Mouse (Mus musculus): ENCODE results near the gene Plekhm2.

Gene Plekhm2

GRCm38 (mm10) chr4:141630021-141630420 lies 34.7 kb downstream of the Plekhm2 start:
- no peak for DNase-seq (ENCODE audit: low spot score)

GRCm38 (mm10) chr4:141628661-141629060 lies 36.0 kb downstream of the Plekhm2 start:
- no peak for DNase-seq (ENCODE audit: low spot score)

DNA sequence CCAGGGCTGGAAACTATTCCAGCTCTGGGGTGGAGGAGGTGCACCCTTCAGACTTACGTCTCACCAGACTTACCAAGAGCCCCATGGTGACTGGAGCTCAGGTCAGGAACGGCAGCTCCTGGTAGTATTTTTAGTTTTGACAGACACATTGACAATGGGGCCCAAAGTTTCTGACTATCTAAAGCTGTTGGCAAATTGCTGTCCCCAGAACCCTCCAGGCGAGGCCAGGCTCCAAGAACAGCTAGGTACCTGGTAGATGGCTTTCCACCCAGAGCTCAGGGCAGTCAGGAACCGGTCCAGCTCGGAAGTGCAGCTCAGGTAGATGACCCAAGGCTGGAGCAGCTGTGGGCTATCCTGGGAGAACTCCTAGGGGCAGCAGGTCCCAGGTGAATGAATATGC lies 37.2 kb downstream of the Plekhm2 start:
- no peak for DNase-seq (ENCODE audit: low spot score)

GRCm38 (mm10) chr4:141625774-141626550 lies 38.7 kb downstream of the Plekhm2 start:
- DNase-seq (ENCODE audit: low spot score): no peak

DNA sequence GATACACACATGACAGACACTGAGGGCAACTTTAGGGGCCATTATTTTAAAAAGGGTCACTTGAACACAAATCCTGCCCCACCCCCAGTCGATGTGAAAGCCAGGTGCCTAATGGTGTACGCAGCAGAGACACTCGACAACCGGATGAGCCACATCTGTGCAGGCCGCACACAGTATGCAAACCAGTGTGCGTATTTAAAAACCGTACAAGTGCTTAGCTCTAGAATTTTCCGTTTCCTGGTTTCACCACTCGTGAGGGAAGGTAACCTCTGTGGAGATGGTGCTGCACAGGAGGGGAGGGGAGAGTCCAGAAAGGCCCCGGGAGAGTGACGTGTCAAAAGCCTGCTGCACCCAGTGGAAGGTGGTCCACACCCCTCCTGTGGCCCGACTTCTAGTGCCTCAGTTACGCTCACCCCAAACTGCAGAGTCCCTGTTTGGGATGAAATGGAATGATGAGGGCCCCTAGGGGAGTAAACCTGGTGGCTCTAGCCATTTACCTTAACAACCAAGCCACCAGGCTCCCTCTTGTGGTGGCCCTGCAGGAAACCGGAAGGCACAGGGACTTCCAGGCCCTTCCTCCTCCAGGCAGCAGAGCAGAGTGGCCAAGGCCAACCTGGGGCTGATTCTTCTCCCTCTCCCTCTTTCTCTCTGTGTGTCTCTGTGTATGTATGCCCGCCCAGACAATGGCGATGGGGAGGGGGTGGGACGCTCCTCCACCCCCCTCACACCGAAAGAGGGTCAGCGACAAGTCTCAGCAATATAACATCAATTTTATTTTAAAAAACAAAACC lies 39.5 kb downstream of the Plekhm2 start:
- DNase-seq (ENCODE audit: low spot score): peak; percentile 50

DNA sequence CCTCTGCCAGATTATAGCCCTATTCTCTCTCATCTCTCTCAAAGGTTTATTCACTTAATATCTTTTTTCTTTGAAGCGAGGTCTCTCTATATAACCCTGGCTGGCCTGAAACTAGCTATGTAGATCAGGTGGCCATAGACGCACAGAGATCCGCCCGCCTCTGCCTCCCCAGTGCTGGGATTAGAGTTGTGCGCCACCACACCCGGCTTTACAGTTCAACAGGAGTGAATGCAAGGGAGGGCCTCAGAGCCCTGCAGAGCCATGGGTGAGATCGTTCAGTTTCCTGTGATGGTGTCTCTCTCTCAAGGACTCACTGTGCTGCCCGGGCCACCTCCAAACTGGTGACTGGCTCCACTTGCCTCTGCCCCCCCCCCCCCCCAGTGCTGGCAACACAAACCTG lies 40.6 kb downstream of the Plekhm2 start:
- DNase-seq (ENCODE audit: low spot score): no peak

- peak; percentile 62 for DNase-seq (ENCODE audit: low spot score)
These were observed 41.0 kb downstream of the Plekhm2 start, which contains the start of gene Slc25a34 for GRCm38 (mm10) chr4:141623666-141624065. TSS of gene Slc25a34 (minus strand) at chr4:141623821.

- DNase-seq (ENCODE audit: low spot score): no peak
These were observed 41.7 kb downstream of the Plekhm2 start for GRCm38 (mm10) chr4:141623037-141623436.

GRCm38 (mm10) chr4:141622580-141622979 lies 42.1 kb downstream of the Plekhm2 start:
- peak; percentile 57 for DNase-seq (ENCODE audit: low spot score)

DNA sequence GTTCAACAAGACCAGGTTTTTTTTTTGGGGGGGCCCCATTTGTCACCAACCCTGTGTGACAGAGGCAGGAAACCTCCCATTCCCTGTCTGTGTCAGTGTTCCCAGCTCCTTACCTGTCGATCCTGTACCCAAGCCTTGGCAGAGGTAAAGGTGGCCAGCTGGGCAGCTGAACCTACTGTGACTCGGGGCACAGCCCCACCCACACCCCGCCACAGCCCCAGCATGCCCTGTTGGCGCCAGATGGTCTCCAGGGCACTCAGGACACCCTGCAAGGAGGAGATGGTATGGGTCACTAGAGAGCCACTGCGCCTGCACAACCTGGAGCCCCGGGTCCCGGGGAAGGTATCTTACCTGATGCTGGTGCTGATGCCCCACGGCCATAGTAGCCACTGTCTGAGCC lies 42.6 kb downstream of the Plekhm2 start:
- DNase-seq (ENCODE audit: low spot score): no peak

- DNase-seq (ENCODE audit: low spot score): no peak
These were observed 43.4 kb downstream of the Plekhm2 start for GRCm38 (mm10) chr4:141621297-141621696.

DNA sequence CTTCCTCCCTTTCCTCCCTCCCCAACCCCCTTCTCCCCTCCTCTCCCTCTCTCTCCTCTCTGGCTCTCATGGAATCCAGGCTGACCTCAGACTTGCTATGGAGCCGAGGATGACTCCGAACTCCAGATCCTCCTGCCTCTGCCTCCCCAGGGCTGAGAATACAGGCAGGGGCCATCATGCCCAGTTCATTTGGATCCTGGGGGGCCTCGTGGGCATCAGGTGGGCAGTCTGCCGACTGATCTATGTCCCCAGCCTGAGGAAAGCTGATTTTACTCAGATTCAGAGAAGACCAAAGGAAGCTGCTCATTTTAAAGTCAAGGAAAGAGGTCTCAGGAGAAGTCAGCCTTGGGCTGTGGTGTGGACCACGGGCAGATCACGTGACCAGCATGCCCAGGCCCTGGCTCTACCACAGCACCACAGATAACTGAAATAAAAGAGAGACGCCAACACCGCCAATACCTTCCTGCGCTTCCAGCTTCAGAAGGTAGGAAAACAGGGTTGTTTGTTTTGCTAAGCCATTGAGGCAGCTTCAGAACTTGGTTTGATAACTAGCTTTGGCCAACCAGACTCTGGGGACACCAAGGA lies 45.3 kb downstream of the Plekhm2 start:
- DNase-seq (ENCODE audit: low spot score): no peak

DNA sequence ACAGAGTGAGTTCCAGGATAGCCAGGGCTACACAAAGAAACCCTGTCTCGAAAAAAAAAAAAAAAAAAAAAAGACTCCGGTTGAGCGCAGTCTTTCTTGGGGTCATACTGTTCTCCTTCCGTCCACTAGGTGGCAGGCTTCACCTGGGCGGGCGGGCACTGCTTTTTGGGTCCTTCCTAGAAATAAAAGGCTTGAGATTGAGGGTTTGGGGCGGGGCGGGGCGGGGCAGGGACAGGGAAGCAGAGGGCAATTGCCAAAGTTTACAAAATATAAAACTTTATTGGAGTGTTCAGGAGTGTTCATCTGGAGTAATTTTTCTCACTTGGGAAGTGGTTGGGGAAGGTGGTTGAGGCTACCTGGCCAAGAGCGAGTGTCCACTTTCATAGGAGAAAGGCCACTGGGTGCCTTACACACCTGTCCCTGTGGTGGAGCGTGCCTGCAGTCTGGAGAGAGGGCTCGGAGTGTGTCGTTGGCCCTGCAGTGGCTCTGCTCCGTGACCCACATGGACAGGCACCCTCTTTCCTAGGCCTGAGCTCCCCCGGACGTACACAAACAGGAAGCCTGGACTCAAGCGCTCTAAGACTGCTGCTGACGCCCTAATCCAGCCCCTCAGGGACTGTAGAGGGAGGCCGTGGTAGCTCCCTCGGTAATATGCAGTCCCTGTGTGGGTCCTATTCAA lies 46.0 kb downstream of the Plekhm2 start, which contains the start of gene Tmem82:
Gene Tmem82, minus strand, starts transcription at position 69 of the 679 bp plus-strand sequence.
- DNase-seq (ENCODE audit: low spot score): peak; percentile 57

- DNase-seq (ENCODE audit: low spot score): no peak
These were observed 46.7 kb downstream of the Plekhm2 start for GRCm38 (mm10) chr4:141617863-141618564.

- DNase-seq (ENCODE audit: low spot score): no peak
These were observed 47.4 kb downstream of the Plekhm2 start for GRCm38 (mm10) chr4:141617299-141617698.

GRCm38 (mm10) chr4:141616811-141617210 lies 47.9 kb downstream of the Plekhm2 start:
- no peak for DNase-seq (ENCODE audit: low spot score)

DNA sequence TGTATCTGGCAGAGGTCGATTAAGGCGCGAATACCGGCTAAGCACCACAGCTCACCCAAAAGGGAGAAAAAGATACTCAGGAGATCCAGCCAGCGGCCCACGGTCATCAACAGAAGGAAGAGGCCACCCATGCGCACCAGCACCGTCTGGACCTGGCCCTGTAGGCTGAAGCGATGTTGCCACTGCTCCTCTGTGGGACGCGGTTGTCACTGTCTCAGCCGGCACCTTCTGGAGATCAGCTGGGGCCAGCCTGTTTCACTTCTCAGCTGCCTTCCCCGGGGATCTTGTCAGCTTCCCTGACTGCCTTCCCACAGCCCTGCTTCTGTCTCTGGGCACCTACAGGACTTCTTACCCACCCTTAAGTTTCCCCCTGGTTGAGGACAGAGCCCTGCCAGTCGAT lies 49.8 kb downstream of the Plekhm2 start:
- DNase-seq (ENCODE audit: low spot score): no peak

DNA sequence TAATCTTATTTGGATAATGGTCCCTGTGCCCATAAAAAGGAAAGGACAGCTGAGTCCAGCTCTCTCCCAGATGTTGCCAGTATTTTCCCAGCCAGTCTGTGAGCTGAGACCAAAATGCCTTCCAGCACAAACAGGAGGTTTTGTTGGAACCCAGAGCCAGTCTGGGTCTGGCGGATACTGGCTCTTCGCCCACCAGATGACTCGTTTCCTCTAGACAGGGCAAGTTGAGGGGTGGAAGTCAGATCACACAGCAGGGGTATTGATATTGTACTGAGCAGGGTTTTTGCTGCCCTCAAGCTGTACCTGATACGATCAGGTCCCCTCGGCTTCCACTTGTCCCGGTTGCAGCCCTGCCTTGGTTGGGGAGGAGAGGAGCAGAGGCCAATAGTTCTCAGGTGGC lies 55.2 kb downstream of the Plekhm2 start:
- peak; percentile 12 for DNase-seq (ENCODE audit: low spot score)

DNA sequence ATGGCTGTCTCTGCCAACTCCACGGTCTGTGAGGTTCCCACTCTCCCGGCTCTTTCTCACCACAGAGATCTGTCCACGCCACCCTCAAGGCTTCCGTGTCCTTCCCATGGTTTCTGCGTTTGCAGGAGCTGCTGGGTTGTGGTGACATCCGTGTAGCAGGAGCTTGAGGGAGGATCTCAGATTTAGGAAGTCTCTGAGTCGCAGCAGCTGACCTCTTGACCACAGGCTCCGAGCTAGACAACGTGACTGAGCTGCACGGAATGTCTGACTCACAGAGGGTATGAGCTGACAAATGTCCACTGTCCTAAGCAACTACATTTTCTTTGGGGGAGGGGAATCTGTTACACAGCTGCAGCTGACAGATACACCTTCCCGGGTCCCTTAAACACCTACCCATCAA lies 58.8 kb downstream of the Plekhm2 start, which contains the start of gene Fblim1:
Gene Fblim1, minus strand, starts transcription at position 236 of the 400 bp plus-strand sequence.
- DNase-seq (ENCODE audit: low spot score): peak; percentile 15

GRCm38 (mm10) chr4:141605421-141605820 lies 59.3 kb downstream of the Plekhm2 start:
- DNase-seq (ENCODE audit: low spot score): no peak

- peak; percentile 34 for DNase-seq (ENCODE audit: low spot score)
These were observed 60.2 kb downstream of the Plekhm2 start for GRCm38 (mm10) chr4:141604493-141604892.
